23 mouse cellular contexts compared by ENCODE assay signal in genomic region chr8:18106827-18107226, GRCm38 (mm10).
DNase-seq lines count a peak whose midpoint lies in the region; ATAC-seq and TF ChIP-seq lines count a peak whose summit lies in the region.
"Had no signal": no experiment of that assay in that cellular context is flagged by ENCODE, and none has a peak within 500 bp of the region (broad histone marks: within the 10 kb centered on the region; RNA-seq: fewer than 3 reads in every experiment).

No protein-coding gene starts in this region.

- DNase-seq in ES-E14 (ENCODE audit: low read depth, low spot score) (peak; percentile 21), WW6 (ENCODE audit: low read depth, low spot score) (peak; percentile 7)
- DNase-seq in brain, embryonic 14.5 days (ENCODE audit: low read depth): peak; percentile 12
- no peak for DNase-seq in ovary, postnatal 10 days (ENCODE audit: low spot score)
- DNase-seq in hindbrain, embryonic 11.5 days (ENCODE audit: low spot score): no peak
- DNase-seq: adrenal gland, adult 8-10 months; adrenal gland, postnatal 14 days; adrenal gland, postnatal 36 days; cerebellum, adult 11 months; cerebellum, adult 18-20 months; cerebellum, adult 8-10 months; cerebellum, adult 9-11 months; cerebellum, postnatal 14 days; cerebellum, postnatal 36 days had no signal

- no peak overlapping the region for H3K9ac ChIP-seq in ES-E14 (ENCODE audit: insufficient read depth, low read depth, low read length, poor library complexity, severe bottlenecking)
- H3K9ac ChIP-seq in hindbrain, embryonic 11.5 days (ENCODE audit: low read depth, low read length): no peak overlapping the region
- H3K9ac ChIP-seq in liver, embryonic 12.5 days: no peak overlapping the region
- H3K9ac ChIP-seq: embryonic facial prominence, embryonic 12.5 days; forebrain, embryonic 12.5 days had no signal

- H3K4me1 ChIP-seq in ES-E14 (ENCODE audit: control insufficient read depth in 2 of 2, insufficient read depth in 2 of 2, low read length in 2 of 2, poor library complexity in 1 of 2): peaks cover 3 to 11% of the 10 kb centered on the region in 2 experiments; a peak in 2 of 4 replicates
- no peaks in the 10 kb centered on the region for H3K4me1 ChIP-seq in hindbrain, embryonic 11.5 days (replicated peaks; ENCODE audit: control insufficient read depth, insufficient read depth, low read length)
- H3K4me1 ChIP-seq in liver, embryonic 12.5 days: no peaks in the 10 kb centered on the region
- H3K4me1 ChIP-seq: embryonic facial prominence, embryonic 10.5 days; embryonic facial prominence, embryonic 12.5 days; forebrain, embryonic 10.5 days; forebrain, embryonic 12.5 days had no signal

- WGBS in hindbrain, embryonic 11.5 days: 44% methylated on average over 2 of the region's 2 CpGs
- WGBS in liver, embryonic 12.5 days (ENCODE audit: insufficient replicate concordance): 40% methylated on average over 2 of the region's 2 CpGs

- TF ChIP-seq CTCF in brain, embryonic 14.5 days (IDR thresholded peaks at IDR 0.05; ENCODE audit: borderline replicate concordance, extremely low read depth, insufficient read depth, insufficient read length): no peak

- no peak overlapping the region for H3K4me3 ChIP-seq in ES-E14 (ENCODE audit: insufficient read depth in 1 of 2, low read depth in 1 of 2, low read length in 2 of 2, poor library complexity in 1 of 2, severe bottlenecking in 1 of 2)
- no peak overlapping the region for H3K4me3 ChIP-seq in hindbrain, embryonic 11.5 days (ENCODE audit: low read depth, low read length)
- no peak overlapping the region for H3K4me3 ChIP-seq in liver, embryonic 12.5 days
- H3K4me3 ChIP-seq: embryonic facial prominence, embryonic 10.5 days; embryonic facial prominence, embryonic 12.5 days; erythroblast, embryonic 14.5 days; forebrain, embryonic 10.5 days; forebrain, embryonic 12.5 days had no signal

- no peak for TF ChIP-seq POLR2A in brain, embryonic 14.5 days (IDR thresholded peaks at IDR 0.05; ENCODE audit: borderline replicate concordance, extremely low read depth, insufficient read depth, insufficient read length, poor library complexity, severe bottlenecking)

- no peak overlapping the region for H3K27ac ChIP-seq in ES-E14 (ENCODE audit: insufficient read depth, low read depth, low read length, poor library complexity, severe bottlenecking)
- H3K27ac ChIP-seq in hindbrain, embryonic 11.5 days (ENCODE audit: low read depth, low read length): no peak overlapping the region
- H3K27ac ChIP-seq in liver, embryonic 12.5 days: no peak overlapping the region
- H3K27ac ChIP-seq: embryonic facial prominence, embryonic 10.5 days; embryonic facial prominence, embryonic 12.5 days; forebrain, embryonic 10.5 days; forebrain, embryonic 12.5 days had no signal

- no peak overlapping the region for H3K4me2 ChIP-seq in hindbrain, embryonic 11.5 days (replicated peaks; ENCODE audit: low read depth, low read length)
- no peak overlapping the region for H3K4me2 ChIP-seq in liver, embryonic 12.5 days
- H3K4me2 ChIP-seq: embryonic facial prominence, embryonic 12.5 days; forebrain, embryonic 12.5 days had no signal

- in situ Hi-C loops in ES-E14 (cut with MboI; ENCODE audit: low sequenced_read_pairs in 2 of 2, unreplicated experiment in 2 of 2): no loop called here

- H3K36me3 ChIP-seq in ES-E14 (ENCODE audit: control insufficient read depth, insufficient read depth, low read length, poor library complexity, severe bottlenecking): no peaks in the 10 kb centered on the region
- H3K36me3 ChIP-seq in hindbrain, embryonic 11.5 days (ENCODE audit: control insufficient read depth, insufficient read depth, low read length): no peaks in the 10 kb centered on the region
- H3K36me3 ChIP-seq in liver, embryonic 12.5 days: no peaks in the 10 kb centered on the region
- H3K36me3 ChIP-seq: embryonic facial prominence, embryonic 10.5 days; embryonic facial prominence, embryonic 12.5 days; forebrain, embryonic 10.5 days; forebrain, embryonic 12.5 days had no signal

- ATAC-seq in hindbrain, embryonic 11.5 days (ENCODE audit: low FRiP score): no peak
- no peak for ATAC-seq in liver, embryonic 12.5 days
- ATAC-seq: activated CD4-positive, CD25-positive, alpha-beta regulatory T cell, adult 4 months; forebrain, embryonic 14.5 days; forebrain, embryonic 16.5 days had no signal

- H3K9me3 ChIP-seq in ES-E14 (ENCODE audit: control insufficient read depth, insufficient read depth, low read depth, low read length): no peaks in the 10 kb centered on the region
- no peaks in the 10 kb centered on the region for H3K9me3 ChIP-seq in hindbrain, embryonic 11.5 days (ENCODE audit: control insufficient read depth, low read length)
- H3K9me3 ChIP-seq in liver, embryonic 12.5 days (replicated peaks): no peaks in the 10 kb centered on the region
- H3K9me3 ChIP-seq: embryonic facial prominence, embryonic 10.5 days; embryonic facial prominence, embryonic 12.5 days; forebrain, embryonic 10.5 days; forebrain, embryonic 12.5 days had no signal

- H3K27me3 ChIP-seq in hindbrain, embryonic 11.5 days (ENCODE audit: control insufficient read depth, insufficient read depth, low read length): no peaks in the 10 kb centered on the region
- H3K27me3 ChIP-seq in liver, embryonic 12.5 days (replicated peaks): no peaks in the 10 kb centered on the region
- H3K27me3 ChIP-seq: embryonic facial prominence, embryonic 12.5 days; forebrain, embryonic 12.5 days had no signal

TF ChIP-seq in ES-E14, 5 proteins besides CTCF, POLR2A, EP300 and RAD21:
- TF ChIP-seq CHD2 (IDR thresholded peaks at IDR 0.05; ENCODE audit: low read depth, low read length) (0 out of 2 replicates have a peak, but pooled peaks have one; percentile 28), ZNF384 (IDR thresholded peaks at IDR 0.05; ENCODE audit: low read depth, low read length) (no peak), ZC3H11A (IDR thresholded peaks at IDR 0.05; ENCODE audit: borderline replicate concordance, low read depth, low read length) (no peak), HCFC1 (IDR thresholded peaks at IDR 0.05; ENCODE audit: borderline replicate concordance, insufficient read depth, low read length) (no peak), MAFK (IDR thresholded peaks at IDR 0.05; ENCODE audit: insufficient read depth, low read depth, low read length) (no peak)
TF ChIP-seq in ES-E14: peak in this region for 1.

Comparison
In these comparisons a context has a peak if more than half of its experiments do, and no peak if none do; other contexts are left out.
1. DNase-seq: peak in ES-E14 (single experiment), WW6 (single experiment) and brain, embryonic 14.5 days (single experiment); none in ovary, postnatal 10 days (single experiment) and hindbrain, embryonic 11.5 days (single experiment).